Comparison of ENCODE assay signal across 9 mouse cellular contexts in the genomic region with DNA sequence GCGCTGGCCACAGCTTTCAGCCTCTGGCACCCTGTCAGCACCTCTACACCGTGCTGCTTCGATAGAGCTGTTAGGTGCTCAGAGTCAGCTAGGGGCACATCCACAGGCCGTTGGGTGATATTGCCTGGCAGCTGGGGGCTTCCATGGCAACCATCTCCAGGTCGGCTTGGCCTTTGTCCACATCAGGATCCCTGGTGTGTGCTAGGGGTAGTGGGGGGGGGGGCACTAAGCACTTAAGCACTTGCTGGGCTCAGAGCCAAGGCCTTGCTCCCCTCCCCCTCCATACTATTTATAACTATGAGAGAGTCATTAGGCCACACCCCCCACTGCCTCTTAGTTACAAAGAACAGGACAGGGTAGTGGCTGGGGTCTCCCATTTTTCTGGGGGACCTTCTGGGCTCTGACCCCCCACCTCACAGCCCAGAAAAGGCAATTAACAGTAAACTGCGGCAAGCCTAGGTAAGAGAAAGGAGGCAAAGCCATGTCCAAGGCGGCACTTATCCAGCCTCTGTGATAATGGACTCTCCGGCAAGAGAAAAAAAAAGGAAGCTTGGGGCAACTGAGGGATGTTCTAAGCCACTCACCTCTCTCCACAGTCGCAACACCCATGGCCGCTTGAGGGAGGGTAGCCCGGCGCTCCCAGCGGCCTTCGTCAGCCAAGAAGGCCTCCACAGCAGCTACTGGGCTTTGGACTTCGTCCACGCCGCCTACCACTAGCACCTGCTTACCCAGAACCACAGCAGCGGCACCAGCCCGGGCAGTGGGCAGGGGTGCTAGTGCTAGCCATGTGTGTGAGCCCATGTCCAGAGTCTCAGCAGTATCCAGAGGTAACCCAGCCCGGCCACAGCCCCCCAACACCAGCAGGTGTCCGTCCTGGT. TPM values are rescaled to one million over a fixed set of nuclear protein-coding genes. Genes with fewer than 3 reads are reported as not detected.
DNase-seq lines count a peak whose midpoint lies in the region; ATAC-seq lines count a peak whose summit lies in the region.
"Had no signal": no experiment of that assay in that cellular context is flagged by ENCODE, and none has a peak within 500 bp of the region (broad histone marks: within the 10 kb centered on the region; RNA-seq: fewer than 3 reads in every experiment).

No protein-coding gene starts in this region.

- peak overlapping the region; percentile 90 for H3K4me2 ChIP-seq in limb, embryonic 15.5 days

- H3K4me3 ChIP-seq in hindbrain, embryonic 10.5 days = peak overlapping the region; percentile 65
- peak overlapping the region; percentile 66 for H3K4me3 ChIP-seq in limb, embryonic 15.5 days

- DNase-seq in gastrocnemius, postnatal 10 days = peak; percentile 27
- no peak for DNase-seq in gastrocnemius, postnatal 4 days (ENCODE audit: low spot score in 2 of 2)
- DNase-seq in embryo, embryonic 11.5 days (ENCODE audit: low read depth, low spot score) = peak; percentile 42
- peak; percentile 45 for DNase-seq in hindbrain, embryonic 10.5 days (ENCODE audit: low spot score)
- DNase-seq in neural tube, embryonic 10.5 days (ENCODE audit: extremely low spot score, low spot score) = peak; percentile 23
- no peak for DNase-seq in urinary bladder, adult 2 months (ENCODE audit: low spot score)
- DNase-seq in gastrocnemius, postnatal 14 days = no peak

- H3K27ac ChIP-seq in hindbrain, embryonic 10.5 days = peak overlapping the region; percentile 87
- H3K27ac ChIP-seq in limb, embryonic 15.5 days = peak overlapping the region; percentile 24; the same call in 1 of the 2 replicates

- WGBS in hindbrain, embryonic 10.5 days = 66% methylated on average over 21 of the region's 21 CpGs
- 64% methylated on average over 21 of the region's 21 CpGs for WGBS in limb, embryonic 15.5 days

- peaks cover 19% of the 10 kb centered on the region for H3K36me3 ChIP-seq in hindbrain, embryonic 10.5 days
- H3K36me3 ChIP-seq in limb, embryonic 15.5 days = peaks cover 20% of the 10 kb centered on the region

- no peaks in the 10 kb centered on the region for H3K9me3 ChIP-seq in hindbrain, embryonic 10.5 days
- H3K9me3 ChIP-seq in limb, embryonic 15.5 days = no peaks in the 10 kb centered on the region

- H3K9ac ChIP-seq in limb, embryonic 15.5 days = no peak overlapping the region

- intact Hi-C loops in gastrocnemius, postnatal 14 days (cut with DNase I; ENCODE audit: low total_unique reads) = no loop called here

- H3K27me3 ChIP-seq in hindbrain, embryonic 10.5 days (ENCODE audit: insufficient read depth, poor library complexity, severe bottlenecking) = peaks cover 12% of the 10 kb centered on the region
- no peaks in the 10 kb centered on the region for H3K27me3 ChIP-seq in limb, embryonic 15.5 days

- peaks cover 53% of the 10 kb centered on the region for H3K4me1 ChIP-seq in hindbrain, embryonic 10.5 days (replicated peaks)
- peaks cover 47% of the 10 kb centered on the region for H3K4me1 ChIP-seq in limb, embryonic 15.5 days

- no peak for ATAC-seq in limb, embryonic 15.5 days (ENCODE audit: insufficient number of reproducible peaks, low FRiP score, low TSS enrichment, low read depth)

RNA-seq across cellular contexts. Expression of a gene that starts 9.8 kb away (rescaled TPM):
- total RNA-seq in gastrocnemius, postnatal 10 days (2021) = 10 to 100 TPM; 20.9 to 21.2 TPM
- total RNA-seq in gastrocnemius, postnatal 4 days (2021) = 10 to 100 TPM; 27.0 to 31.3 TPM
- 56.1 and 56.9 TPM in 2 replicates for polyA plus RNA-seq in hindbrain, embryonic 10.5 days (2016; fragmentation: Nextera tagmentation; extraction: Ambion mirVana)
- 56.3 and 57.8 TPM in 2 replicates for polyA plus RNA-seq in limb, embryonic 15.5 days (2015; fragmentation: Nextera tagmentation; extraction: Ambion mirVana)
- polyA plus RNA-seq in urinary bladder, adult 2 months (2012; rRNA removed) = 24.5 and 25.9 TPM in 2 replicates
- 10 to 100 TPM; 15.6 to 17.5 TPM for total RNA-seq in gastrocnemius, postnatal 14 days (2021)

RNA-seq across cellular contexts. Expression of a gene that starts 10.8 kb away (rescaled TPM):
- 1 to 10 TPM; 8.0 to 8.8 TPM for total RNA-seq in gastrocnemius, postnatal 10 days (2021)
- 10 to 100 TPM; 13.4 to 15.3 TPM for total RNA-seq in gastrocnemius, postnatal 4 days (2021)
- polyA plus RNA-seq in hindbrain, embryonic 10.5 days (2016; fragmentation: Nextera tagmentation; extraction: Ambion mirVana) = 29.5 and 41.3 TPM in 2 replicates
- 30.6 and 32.5 TPM in 2 replicates for polyA plus RNA-seq in limb, embryonic 15.5 days (2015; fragmentation: Nextera tagmentation; extraction: Ambion mirVana)
- polyA plus RNA-seq in urinary bladder, adult 2 months (2012; rRNA removed) = 83.4 and 103 TPM in 2 replicates
- 1 to 10 TPM; 4.1 to 4.6 TPM for total RNA-seq in gastrocnemius, postnatal 14 days (2021)

RNA-seq across cellular contexts. Expression of a gene that starts 14.2 kb away (rescaled TPM):
- total RNA-seq in gastrocnemius, postnatal 10 days (2021) = not detected
- total RNA-seq in gastrocnemius, postnatal 4 days (2021) = not detected
- not detected in 2 replicates for polyA plus RNA-seq in hindbrain, embryonic 10.5 days (2016; fragmentation: Nextera tagmentation; extraction: Ambion mirVana)
- polyA plus RNA-seq in limb, embryonic 15.5 days (2015; fragmentation: Nextera tagmentation; extraction: Ambion mirVana) = not detected in 2 replicates
- polyA plus RNA-seq in urinary bladder, adult 2 months (2012; rRNA removed) = not detected in 2 replicates
- not detected for total RNA-seq in gastrocnemius, postnatal 14 days (2021)
- polyA plus RNA-seq: frontal cortex, adult 2 months had no signal

RNA-seq across cellular contexts. Expression of a gene that starts 22.2 kb away (rescaled TPM):
- total RNA-seq in gastrocnemius, postnatal 10 days (2021) = under 1 TPM; 0.14 TPM
- under 1 TPM; 0.21 to 0.25 TPM for total RNA-seq in gastrocnemius, postnatal 4 days (2021)
- 1.0 and 1.2 TPM in 2 replicates for polyA plus RNA-seq in hindbrain, embryonic 10.5 days (2016; fragmentation: Nextera tagmentation; extraction: Ambion mirVana)
- polyA plus RNA-seq in limb, embryonic 15.5 days (2015; fragmentation: Nextera tagmentation; extraction: Ambion mirVana) = 1.2 and 1.3 TPM in 2 replicates
- 0.06 TPM in 2 replicates for polyA plus RNA-seq in urinary bladder, adult 2 months (2012; rRNA removed)
- under 1 TPM in 1 of 2 experiments, not detected in 1; 0.16 TPM for total RNA-seq in gastrocnemius, postnatal 14 days (2021)

RNA-seq across cellular contexts. Expression of a gene that starts 29.0 kb away (rescaled TPM):
- total RNA-seq in gastrocnemius, postnatal 10 days (2021) = 100 to 1,000 TPM; 156 to 169 TPM
- 100 to 1,000 TPM; 180 to 191 TPM for total RNA-seq in gastrocnemius, postnatal 4 days (2021)
- 40.8 and 41.0 TPM in 2 replicates for polyA plus RNA-seq in hindbrain, embryonic 10.5 days (2016; fragmentation: Nextera tagmentation; extraction: Ambion mirVana)
- polyA plus RNA-seq in limb, embryonic 15.5 days (2015; fragmentation: Nextera tagmentation; extraction: Ambion mirVana) = 78.4 and 79.9 TPM in 2 replicates
- polyA plus RNA-seq in urinary bladder, adult 2 months (2012; rRNA removed) = 147 and 181 TPM in 2 replicates
- total RNA-seq in gastrocnemius, postnatal 14 days (2021) = 100 to 1,000 TPM; 118 to 125 TPM

Comparison
In these comparisons a context has a peak if more than half of its experiments do, and no peak if none do; other contexts are left out.
1. DNase-seq: peak in gastrocnemius, postnatal 10 days (single experiment), embryo, embryonic 11.5 days (single experiment), hindbrain, embryonic 10.5 days (single experiment) and neural tube, embryonic 10.5 days (single experiment); none in gastrocnemius, postnatal 4 days (0 of 2), urinary bladder, adult 2 months (single experiment) and gastrocnemius, postnatal 14 days (single experiment).